Mouse (Mus musculus): ENCODE results near the gene Edaradd. TPM values are rescaled to one million over a fixed set of nuclear protein-coding genes. Genes with fewer than 3 reads are reported as not detected.

The Edaradd gene
- polyA plus RNA-seq, 1 experiment from 2014 or later = 3.2 TPM

DNA sequence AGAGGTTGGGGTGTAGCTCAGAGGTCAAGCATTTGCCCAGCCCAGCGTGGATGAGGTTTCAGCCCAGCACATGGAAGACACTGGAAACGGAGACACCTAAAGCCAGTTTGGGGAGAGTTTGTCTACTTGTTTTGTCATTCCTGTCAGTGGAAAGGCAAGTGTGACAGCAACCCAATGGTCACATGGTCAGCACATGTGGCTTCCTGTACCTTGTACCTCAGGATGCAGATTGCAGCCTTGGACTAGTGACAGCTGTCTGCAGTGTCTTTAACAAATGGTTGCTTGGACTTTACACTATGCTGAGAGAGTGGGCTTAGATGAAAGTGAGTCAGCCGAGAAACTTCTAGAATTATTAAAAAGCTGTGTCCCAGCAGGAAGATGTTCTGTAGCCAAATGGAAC, 14.4 kb upstream of the Edaradd start:
- no peak overlapping the region for H3K9ac ChIP-seq (replicated peaks; ENCODE audit: low read depth, low read length)
- no peaks in the 10 kb centered on the region for H3K36me3 ChIP-seq (ENCODE audit: control insufficient read depth, insufficient read depth, low read length)
- H3K4me3 ChIP-seq (ENCODE audit: low read depth, low read length) = no peak overlapping the region
- no peaks in the 10 kb centered on the region for H3K27me3 ChIP-seq (ENCODE audit: control insufficient read depth, insufficient read depth, low read length)
- WGBS = 64% methylated on average over 3 of the region's 3 CpGs
- no peaks in the 10 kb centered on the region for H3K4me1 ChIP-seq (ENCODE audit: control insufficient read depth, insufficient read depth, low read length)
- H3K4me2 ChIP-seq (replicated peaks; ENCODE audit: low read depth, low read length) = no peak overlapping the region
- ATAC-seq (ENCODE audit: insufficient number of reproducible peaks, insufficient read depth, low FRiP score, low read depth) = no peak
- no peaks in the 10 kb centered on the region for H3K9me3 ChIP-seq (ENCODE audit: control insufficient read depth, low read depth, low read length)
- no peak overlapping the region for H3K27ac ChIP-seq (ENCODE audit: low read length)

DNA sequence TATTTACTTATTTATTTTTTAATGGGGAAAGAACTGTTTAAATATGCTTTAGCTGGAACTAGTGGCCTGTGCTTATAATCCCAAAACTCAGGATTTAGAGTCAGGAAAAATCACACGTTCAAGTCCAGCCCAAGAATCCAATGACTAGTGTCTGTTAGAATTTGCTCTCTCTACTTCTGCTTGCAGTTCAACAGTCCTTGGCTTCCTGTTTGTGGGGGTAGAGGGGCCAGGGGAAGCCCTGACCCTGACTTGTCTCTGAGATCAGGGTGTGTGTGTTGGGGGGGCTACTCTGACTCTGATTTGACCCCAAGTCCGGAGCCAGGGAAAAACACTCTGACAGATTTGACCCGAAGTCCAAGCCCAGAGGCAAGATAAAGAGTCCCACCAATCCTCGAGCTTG, 5.4 kb upstream of the Edaradd start:
- no peak overlapping the region for H3K4me3 ChIP-seq (ENCODE audit: low read depth, low read length)
- H3K27ac ChIP-seq (ENCODE audit: low read length) = no peak overlapping the region
- H3K9ac ChIP-seq (replicated peaks; ENCODE audit: low read depth, low read length) = no peak overlapping the region
- no peak overlapping the region for H3K4me2 ChIP-seq (replicated peaks; ENCODE audit: low read depth, low read length)
- H3K36me3 ChIP-seq (ENCODE audit: control insufficient read depth, insufficient read depth, low read length) = no peaks in the 10 kb centered on the region
- no peaks in the 10 kb centered on the region for H3K27me3 ChIP-seq (ENCODE audit: control insufficient read depth, insufficient read depth, low read length)
- no peaks in the 10 kb centered on the region for H3K4me1 ChIP-seq (ENCODE audit: control insufficient read depth, insufficient read depth, low read length)
- no peaks in the 10 kb centered on the region for H3K9me3 ChIP-seq (ENCODE audit: control insufficient read depth, low read depth, low read length)
- no peak for ATAC-seq (ENCODE audit: insufficient number of reproducible peaks, insufficient read depth, low FRiP score, low read depth)
- 85% methylated on average over 4 of the region's 4 CpGs for WGBS

DNA sequence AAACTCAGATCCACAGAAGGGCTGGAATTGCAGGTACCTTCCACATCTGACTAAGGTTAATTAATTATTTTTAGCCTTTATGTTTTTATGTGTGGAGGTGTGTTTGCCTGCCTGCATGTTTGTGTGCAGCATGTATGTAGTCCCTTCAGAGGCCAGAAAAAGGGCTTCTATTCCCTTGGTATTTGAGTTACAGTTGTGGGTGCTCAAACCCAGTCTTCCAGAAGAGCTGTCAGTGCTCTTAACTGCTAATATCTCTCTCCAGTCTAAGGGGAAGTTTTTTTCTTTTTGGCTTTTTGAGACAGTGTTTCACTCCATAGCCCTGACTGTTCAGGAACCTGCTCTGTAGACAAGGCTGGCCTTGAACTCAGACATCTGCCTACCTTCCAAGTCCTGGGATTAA, 2.1 kb upstream of the Edaradd start:
- Histone ChIP-seq H3K9ac (replicated peaks; ENCODE audit: low read depth, low read length) (no peak overlapping the region), H3K36me3 (ENCODE audit: control insufficient read depth, insufficient read depth, low read length) (no peaks in the 10 kb centered on the region), H3K9me3 (ENCODE audit: control insufficient read depth, low read depth, low read length) (no peaks in the 10 kb centered on the region), H3K4me1 (ENCODE audit: control insufficient read depth, insufficient read depth, low read length) (no peaks in the 10 kb centered on the region), H3K27me3 (ENCODE audit: control insufficient read depth, insufficient read depth, low read length) (no peaks in the 10 kb centered on the region), H3K27ac (ENCODE audit: low read length) (no peak overlapping the region), H3K4me3 (ENCODE audit: low read depth, low read length) (no peak overlapping the region), H3K4me2 (replicated peaks; ENCODE audit: low read depth, low read length) (no peak overlapping the region)
- no peak for ATAC-seq (ENCODE audit: insufficient number of reproducible peaks, insufficient read depth, low FRiP score, low read depth)

DNA sequence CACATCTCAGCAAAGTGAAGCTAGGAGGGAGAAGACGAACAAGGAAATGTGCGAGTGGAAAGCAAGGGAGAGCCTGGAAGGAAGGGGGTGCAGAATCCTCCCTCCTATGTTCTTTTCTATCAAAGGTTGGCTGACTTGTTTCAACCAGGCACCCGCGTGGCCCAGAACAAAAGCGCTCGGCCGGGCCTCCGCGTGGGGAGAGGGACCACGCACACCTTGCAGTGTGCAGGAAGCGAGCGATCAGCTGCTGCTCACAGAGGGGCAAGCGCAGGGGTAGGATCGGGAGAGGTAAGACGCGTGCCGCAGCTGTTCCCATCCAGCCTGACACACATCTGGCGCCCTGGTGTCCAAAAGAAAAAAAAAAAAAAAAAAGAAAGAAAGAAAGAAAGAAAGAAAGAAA, 867 bp downstream of the Edaradd start:
- no peaks in the 10 kb centered on the region for H3K27me3 ChIP-seq (ENCODE audit: control insufficient read depth, insufficient read depth, low read length)
- H3K36me3 ChIP-seq (ENCODE audit: control insufficient read depth, insufficient read depth, low read length) = no peaks in the 10 kb centered on the region
- no peak overlapping the region; the same call in 1 of the 2 replicates for H3K9ac ChIP-seq (replicated peaks; ENCODE audit: low read depth, low read length)
- no peaks in the 10 kb centered on the region for H3K4me1 ChIP-seq (ENCODE audit: control insufficient read depth, insufficient read depth, low read length)
- no peak for ATAC-seq (ENCODE audit: insufficient number of reproducible peaks, insufficient read depth, low FRiP score, low read depth)
- no peaks in the 10 kb centered on the region for H3K9me3 ChIP-seq (ENCODE audit: control insufficient read depth, low read depth, low read length)
- H3K27ac ChIP-seq (ENCODE audit: low read length) = no peak overlapping the region
- H3K4me3 ChIP-seq (ENCODE audit: low read depth, low read length) = peak overlapping the region; percentile 56
- WGBS = 3% methylated on average over 18 of the region's 18 CpGs
- H3K4me2 ChIP-seq (replicated peaks; ENCODE audit: low read depth, low read length) = peak overlapping the region; percentile 94

DNA sequence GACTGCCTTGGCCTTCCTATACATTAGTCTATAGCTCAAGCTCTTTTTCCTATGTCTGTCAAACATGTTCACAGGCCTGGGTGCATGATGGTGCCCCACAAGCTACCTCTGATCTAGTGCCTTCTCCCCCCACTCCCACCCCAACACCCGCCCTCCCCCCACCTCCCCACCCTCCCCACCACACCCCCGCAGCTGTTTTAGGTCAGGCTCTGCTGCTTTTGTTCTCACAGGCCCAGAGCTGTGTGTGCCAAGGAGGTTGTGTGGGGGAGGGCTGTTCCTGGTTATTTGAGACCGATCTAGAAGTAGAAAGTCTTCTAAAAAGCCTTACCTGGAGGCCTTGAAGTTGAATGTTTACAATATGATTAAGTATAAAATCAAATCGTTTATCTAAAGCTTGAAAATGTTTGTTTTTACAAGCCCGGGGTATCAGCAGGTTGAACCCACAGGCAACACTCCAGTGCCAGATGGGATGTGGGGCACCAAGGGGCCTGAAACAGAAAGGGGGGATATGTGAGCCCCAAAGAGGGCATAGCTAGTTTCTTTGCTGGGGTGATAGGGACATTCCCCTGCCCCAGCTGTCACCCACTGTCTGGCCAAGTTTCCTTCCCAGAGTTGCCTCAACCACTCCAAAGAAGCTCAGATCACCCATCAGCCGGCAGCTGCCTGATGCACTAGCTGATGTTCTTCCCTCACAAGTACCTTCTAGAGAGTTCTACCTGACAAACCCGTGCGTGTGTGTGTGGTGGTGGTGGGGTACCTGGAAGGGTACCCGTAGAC, 8.9 kb downstream of the Edaradd start:
- peak overlapping the region; percentile 28; the same call in 1 of the 2 replicates for H3K27ac ChIP-seq (ENCODE audit: low read length)
- peak; percentile 81 for ATAC-seq (ENCODE audit: insufficient number of reproducible peaks, insufficient read depth, low FRiP score, low read depth)
- H3K9ac ChIP-seq (replicated peaks; ENCODE audit: low read depth, low read length) = no peak overlapping the region
- no peaks in the 10 kb centered on the region for H3K36me3 ChIP-seq (ENCODE audit: control insufficient read depth, insufficient read depth, low read length)
- H3K4me1 ChIP-seq (ENCODE audit: control insufficient read depth, insufficient read depth, low read length) = no peaks in the 10 kb centered on the region
- no peaks in the 10 kb centered on the region for H3K27me3 ChIP-seq (ENCODE audit: control insufficient read depth, insufficient read depth, low read length)
- H3K4me3 ChIP-seq (ENCODE audit: low read depth, low read length) = no peak overlapping the region
- no peaks in the 10 kb centered on the region for H3K9me3 ChIP-seq (ENCODE audit: control insufficient read depth, low read depth, low read length)
- H3K4me2 ChIP-seq (replicated peaks; ENCODE audit: low read depth, low read length) = no peak overlapping the region
- 50% methylated on average over 9 of the region's 9 CpGs for WGBS

DNA sequence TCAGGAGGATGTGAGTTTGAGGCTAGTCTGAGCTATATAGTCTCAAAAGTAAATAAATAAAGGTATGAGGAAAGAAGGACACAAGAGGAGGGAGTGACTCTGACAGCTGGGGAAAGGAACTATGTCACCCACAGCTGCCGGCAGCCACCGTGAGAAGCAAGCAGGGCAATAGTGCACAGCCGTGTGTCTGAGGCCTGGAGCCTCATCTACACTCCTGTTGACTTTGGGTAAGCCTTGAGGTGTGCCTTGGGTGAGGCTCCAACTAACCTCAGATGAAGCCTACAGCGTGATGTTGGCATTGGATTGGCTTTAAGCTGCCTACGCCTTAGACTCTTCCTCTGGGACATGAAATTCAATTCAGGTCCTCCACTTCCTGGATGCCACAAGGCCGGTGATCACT, 10.2 kb downstream of the Edaradd start:
- H3K4me1 ChIP-seq (ENCODE audit: control insufficient read depth, insufficient read depth, low read length) = no peaks in the 10 kb centered on the region
- no peak overlapping the region for H3K27ac ChIP-seq (ENCODE audit: low read length)
- H3K9me3 ChIP-seq (ENCODE audit: control insufficient read depth, low read depth, low read length) = no peaks in the 10 kb centered on the region
- no peak for ATAC-seq (ENCODE audit: insufficient number of reproducible peaks, insufficient read depth, low FRiP score, low read depth)
- H3K27me3 ChIP-seq (ENCODE audit: control insufficient read depth, insufficient read depth, low read length) = no peaks in the 10 kb centered on the region
- no peak overlapping the region for H3K9ac ChIP-seq (replicated peaks; ENCODE audit: low read depth, low read length)
- WGBS = 85% methylated on average over 6 of the region's 6 CpGs
- no peak overlapping the region for H3K4me3 ChIP-seq (ENCODE audit: low read depth, low read length)
- H3K36me3 ChIP-seq (ENCODE audit: control insufficient read depth, insufficient read depth, low read length) = no peaks in the 10 kb centered on the region
- H3K4me2 ChIP-seq (replicated peaks; ENCODE audit: low read depth, low read length) = no peak overlapping the region

DNA sequence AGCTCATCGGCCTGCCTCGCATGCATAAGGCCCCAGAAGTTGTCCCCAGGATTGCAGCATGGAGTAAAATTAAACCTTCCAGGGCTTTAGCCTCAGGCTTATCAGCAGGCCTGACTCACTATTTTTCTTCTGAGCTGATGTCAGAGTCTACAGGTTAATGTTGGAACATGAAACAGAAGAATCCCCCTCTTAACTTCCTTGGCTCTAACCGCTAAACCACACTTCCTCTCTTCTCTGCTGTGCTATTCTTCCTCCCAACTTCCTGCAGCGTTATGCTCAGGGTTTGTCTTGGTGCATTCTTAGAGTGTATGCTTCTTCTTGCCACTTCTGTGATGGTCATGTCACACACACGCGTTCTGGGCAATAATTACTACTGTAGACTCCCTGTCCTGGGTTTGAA, 12.8 kb downstream of the Edaradd start:
- Histone ChIP-seq H3K9me3 (ENCODE audit: control insufficient read depth, low read depth, low read length) (no peaks in the 10 kb centered on the region), H3K36me3 (ENCODE audit: control insufficient read depth, insufficient read depth, low read length) (no peaks in the 10 kb centered on the region), H3K27me3 (ENCODE audit: control insufficient read depth, insufficient read depth, low read length) (no peaks in the 10 kb centered on the region), H3K9ac (replicated peaks; ENCODE audit: low read depth, low read length) (no peak overlapping the region), H3K4me2 (replicated peaks; ENCODE audit: low read depth, low read length) (no peak overlapping the region), H3K27ac (ENCODE audit: low read length) (no peak overlapping the region), H3K4me3 (ENCODE audit: low read depth, low read length) (no peak overlapping the region), H3K4me1 (ENCODE audit: control insufficient read depth, insufficient read depth, low read length) (peaks cover 5% of the 10 kb centered on the region; the same call in 1 of the 2 replicates)
- no peak for ATAC-seq (ENCODE audit: insufficient number of reproducible peaks, insufficient read depth, low FRiP score, low read depth)
- 81% methylated on average over 6 of the region's 6 CpGs for WGBS

DNA sequence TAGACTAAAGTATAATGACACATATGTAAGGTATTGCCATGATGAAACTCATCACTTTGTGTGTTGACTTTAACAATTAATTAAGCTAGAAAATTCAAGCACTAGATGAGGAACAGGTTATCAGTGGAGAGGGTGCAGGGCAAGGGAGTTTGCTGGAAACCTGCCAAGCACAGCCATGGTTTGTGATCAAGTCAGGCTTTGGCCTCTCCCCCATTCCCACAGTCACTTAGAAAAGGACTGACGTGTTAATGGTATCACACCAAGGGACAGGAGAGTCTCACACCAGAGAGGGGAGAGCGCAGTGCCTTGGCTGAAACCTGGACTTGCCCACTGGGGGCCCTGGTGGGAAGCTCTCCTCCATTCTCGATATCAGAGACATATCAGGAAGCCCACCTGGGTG, 14.9 kb downstream of the Edaradd start:
- Histone ChIP-seq H3K9ac (replicated peaks; ENCODE audit: low read depth, low read length) (no peak overlapping the region), H3K27me3 (ENCODE audit: control insufficient read depth, insufficient read depth, low read length) (no peaks in the 10 kb centered on the region), H3K4me3 (ENCODE audit: low read depth, low read length) (no peak overlapping the region), H3K9me3 (ENCODE audit: control insufficient read depth, low read depth, low read length) (no peaks in the 10 kb centered on the region), H3K36me3 (ENCODE audit: control insufficient read depth, insufficient read depth, low read length) (no peaks in the 10 kb centered on the region), H3K27ac (ENCODE audit: low read length) (no peak overlapping the region), H3K4me2 (replicated peaks; ENCODE audit: low read depth, low read length) (no peak overlapping the region), H3K4me1 (ENCODE audit: control insufficient read depth, insufficient read depth, low read length) (peaks cover 5% of the 10 kb centered on the region; the same call in 1 of the 2 replicates)
- no peak for ATAC-seq (ENCODE audit: insufficient number of reproducible peaks, insufficient read depth, low FRiP score, low read depth)
- WGBS = 75% methylated on average over 3 of the region's 3 CpGs

Measured in stomach, embryonic 14.5 days (tissue).